Comparison of ENCODE assay signal across 8 mouse cellular contexts in the genomic region with DNA sequence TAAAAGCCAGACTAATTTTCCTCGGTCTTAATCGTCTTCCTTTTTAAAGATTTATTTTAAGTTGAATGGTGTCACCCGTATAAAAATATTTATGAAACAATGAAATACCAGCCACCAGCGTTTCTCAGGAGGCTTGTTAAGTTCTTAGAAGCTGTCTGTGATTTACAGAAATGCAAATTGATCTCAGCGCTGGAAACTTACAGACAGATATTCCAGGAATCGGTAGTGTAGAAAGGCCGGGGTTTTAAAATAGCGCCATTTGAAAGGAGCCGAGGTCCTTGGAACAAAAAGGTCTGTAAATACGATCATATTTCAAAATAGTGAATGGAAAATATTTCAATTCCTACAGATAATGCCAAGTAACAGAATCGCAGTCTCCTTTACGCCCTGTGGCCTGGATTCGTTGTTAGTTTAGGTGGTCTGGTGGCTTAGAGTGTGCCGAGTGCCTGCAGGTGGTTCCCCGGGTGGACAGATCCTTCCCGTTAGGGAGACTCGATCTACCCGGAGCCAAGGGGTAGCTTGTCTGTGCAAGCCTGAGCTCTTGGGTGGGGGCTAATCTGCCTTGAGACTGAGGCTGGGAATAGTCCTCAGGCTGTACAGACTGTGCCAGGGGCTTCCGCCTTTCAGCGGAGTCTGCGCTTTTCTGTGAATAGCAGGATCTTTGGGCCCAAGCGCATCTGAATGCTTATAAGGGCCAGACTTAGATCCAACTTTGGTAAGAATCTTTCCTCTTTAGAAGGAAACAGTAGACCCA. TPM values are rescaled to one million over a fixed set of nuclear protein-coding genes. Genes with fewer than 3 reads are reported as not detected.
A peak's percentile ranks its signal among the peaks of the same experiment; 100 is the strongest.
DNase-seq lines count a peak whose midpoint lies in the region; ATAC-seq lines count a peak whose summit lies in the region.

No protein-coding gene starts in this region.

- peak overlapping the region; percentile 99 for H3K27ac ChIP-seq in heart, embryonic 13.5 days (replicated peaks)
- H3K27ac ChIP-seq in kidney, embryonic 15.5 days, result peak overlapping the region; percentile 88
- no peak overlapping the region for H3K27ac ChIP-seq in liver, embryonic 16.5 days (ENCODE audit: low read length)

- peaks cover 53% of the 10 kb centered on the region for H3K4me1 ChIP-seq in heart, embryonic 13.5 days
- H3K4me1 ChIP-seq in kidney, embryonic 15.5 days, result peaks cover 45% of the 10 kb centered on the region
- no peaks in the 10 kb centered on the region; the same call in 1 of the 2 replicates for H3K4me1 ChIP-seq in liver, embryonic 16.5 days (ENCODE audit: control insufficient read depth, low read depth, low read length)

- H3K36me3 ChIP-seq in heart, embryonic 13.5 days, result no peaks in the 10 kb centered on the region
- no peaks in the 10 kb centered on the region for H3K36me3 ChIP-seq in kidney, embryonic 15.5 days
- no peaks in the 10 kb centered on the region for H3K36me3 ChIP-seq in liver, embryonic 16.5 days (ENCODE audit: control insufficient read depth, insufficient read depth)

- H3K9me3 ChIP-seq in heart, embryonic 13.5 days, result no peaks in the 10 kb centered on the region
- H3K9me3 ChIP-seq in kidney, embryonic 15.5 days (replicated peaks), result no peaks in the 10 kb centered on the region
- no peaks in the 10 kb centered on the region for H3K9me3 ChIP-seq in liver, embryonic 16.5 days (replicated peaks; ENCODE audit: control insufficient read depth, low read length)

- H3K27me3 ChIP-seq in heart, embryonic 13.5 days (replicated peaks), result no peaks in the 10 kb centered on the region
- no peaks in the 10 kb centered on the region for H3K27me3 ChIP-seq in kidney, embryonic 15.5 days
- peaks cover 49% of the 10 kb centered on the region for H3K27me3 ChIP-seq in liver, embryonic 16.5 days (ENCODE audit: control insufficient read depth, insufficient read depth, low read depth, low read length)

- peak overlapping the region; percentile 99 for H3K9ac ChIP-seq in heart, embryonic 13.5 days
- peak overlapping the region; percentile 85 for H3K9ac ChIP-seq in kidney, embryonic 15.5 days
- H3K9ac ChIP-seq in liver, embryonic 16.5 days (ENCODE audit: low read depth, low read length), result no peak overlapping the region

- ATAC-seq in heart, embryonic 13.5 days (ENCODE audit: extremely low read depth, insufficient number of reproducible peaks, low FRiP score, low TSS enrichment), result no peak
- ATAC-seq in kidney, embryonic 15.5 days (replicated peaks; ENCODE audit: low FRiP score), result 0 out of 2 replicates have a peak, but pooled peaks have one; percentile 9
- no peak for ATAC-seq in liver, embryonic 16.5 days (ENCODE audit: low read depth)
- no peak for ATAC-seq in inflammation-experienced regulatory T-cells, adult 6 months

- H3K4me3 ChIP-seq in heart, embryonic 13.5 days, result peak overlapping the region; percentile 94
- H3K4me3 ChIP-seq in kidney, embryonic 15.5 days (replicated peaks), result peak overlapping the region; percentile 96
- peak overlapping the region; percentile 31 for H3K4me3 ChIP-seq in liver, embryonic 16.5 days (ENCODE audit: low read depth, low read length)

- peak; percentile 13 for DNase-seq in right cerebral cortex, adult 18-20 months
- DNase-seq in right cerebral cortex, postnatal 14 days, result no peak
- DNase-seq in embryo, embryonic 9.5 days (ENCODE audit: extremely low spot score), result peak; percentile 65
- DNase-seq in ovary, postnatal 36 days (ENCODE audit: low spot score), result peak; percentile 47

- H3K4me2 ChIP-seq in heart, embryonic 13.5 days, result peak overlapping the region; percentile 75
- H3K4me2 ChIP-seq in kidney, embryonic 15.5 days, result peak overlapping the region; percentile 96
- peak overlapping the region; percentile 60 for H3K4me2 ChIP-seq in liver, embryonic 16.5 days (ENCODE audit: low read depth, low read length)

- WGBS in heart, embryonic 13.5 days, result under 1% methylated on average over 22 of the region's 22 CpGs
- WGBS in kidney, embryonic 15.5 days, result under 1% methylated on average over 22 of the region's 22 CpGs
- 7% methylated on average over 22 of the region's 22 CpGs for WGBS in liver, embryonic 16.5 days (ENCODE audit: insufficient replicate concordance)

RNA-seq across cellular contexts. Expression of gene Tead1, which starts 1.6 kb away (rescaled TPM):
- 25.2 and 29.3 TPM in 2 replicates for polyA plus RNA-seq in heart, embryonic 13.5 days (2015; fragmentation: Nextera tagmentation; extraction: Ambion mirVana)
- 27.6 and 30.4 TPM in 2 replicates for polyA plus RNA-seq in kidney, embryonic 15.5 days (2015; fragmentation: Nextera tagmentation; extraction: Ambion mirVana)
- polyA plus RNA-seq in liver, embryonic 16.5 days (2015; fragmentation: Nextera tagmentation; extraction: Ambion mirVana), result 1.5 and 1.7 TPM in 2 replicates
- under 1 TPM in 2 of 3 experiments, not detected in 1; 0.36 to 0.39 TPM for polyA plus RNA-seq in inflammation-experienced regulatory T-cells, adult 6 months (2017; shearing (Covaris generic))

Comparison
In these comparisons a context has a peak if more than half of its experiments do, and no peak if none do; other contexts are left out.
1. H3K4me3 ChIP-seq: peak in every context shown above with its lines; median percentile 96 in kidney, embryonic 15.5 days; 94 in heart, embryonic 13.5 days; 31 in liver, embryonic 16.5 days.